Mouse (Mus musculus): ENCODE measurements around the gene H2afy. TPM values are rescaled to one million over a fixed set of nuclear protein-coding genes. Genes with fewer than 3 reads are reported as not detected.

The H2afy gene
- total RNA-seq, 2 experiments from 2014 or later: 121 to 122 TPM

- peak; percentile 45 to 50 for DNase-seq (ENCODE audit: low spot score in 2 of 2)
Measured at GRCm38 (mm10) chr13:56151404-56152226, 15.5 kb upstream of the H2afy start.

GRCm38 (mm10) chr13:56145523-56145922, 9.4 kb upstream of the H2afy start:
- DNase-seq (ENCODE audit: low spot score in 2 of 2): peak in 1 of 2 experiments; percentile 36

GRCm38 (mm10) chr13:56144021-56144420, 7.9 kb upstream of the H2afy start:
- no peak for DNase-seq (ENCODE audit: low spot score in 2 of 2)

- DNase-seq (ENCODE audit: low spot score in 2 of 2): no peak
Measured at GRCm38 (mm10) chr13:56143151-56143513, 7.0 kb upstream of the H2afy start.

GRCm38 (mm10) chr13:56142382-56143150, 6.4 kb upstream of the H2afy start:
- no peak for DNase-seq (ENCODE audit: low spot score in 2 of 2)

- no peak for DNase-seq (ENCODE audit: low spot score in 2 of 2)
Measured at GRCm38 (mm10) chr13:56139167-56139751, 3.1 kb upstream of the H2afy start.

GRCm38 (mm10) chr13:56135231-56136052, 719 bp downstream of the H2afy start:
- peak; percentile 95 for DNase-seq (ENCODE audit: low spot score in 2 of 2)

GRCm38 (mm10) chr13:56134631-56135181, 1.5 kb downstream of the H2afy start:
- peak; percentile 48 to 52 for DNase-seq (ENCODE audit: low spot score in 2 of 2)

GRCm38 (mm10) chr13:56134031-56134430, 2.1 kb downstream of the H2afy start:
- no peak for DNase-seq (ENCODE audit: low spot score in 2 of 2)

- DNase-seq (ENCODE audit: low spot score in 2 of 2): no peak
Measured at GRCm38 (mm10) chr13:56132941-56133340, 3.2 kb downstream of the H2afy start.

- no peak for DNase-seq (ENCODE audit: low spot score in 2 of 2)
Measured at GRCm38 (mm10) chr13:56132326-56132936, 3.7 kb downstream of the H2afy start.

GRCm38 (mm10) chr13:56130544-56130943, 5.6 kb downstream of the H2afy start:
- DNase-seq (ENCODE audit: low spot score in 2 of 2): no peak

- no peak for DNase-seq (ENCODE audit: low spot score in 2 of 2)
Measured at GRCm38 (mm10) chr13:56129578-56129977, 6.6 kb downstream of the H2afy start.

GRCm38 (mm10) chr13:56129014-56129413, 7.1 kb downstream of the H2afy start:
- no peak for DNase-seq (ENCODE audit: low spot score in 2 of 2)

- DNase-seq (ENCODE audit: low spot score in 2 of 2): no peak
Measured at GRCm38 (mm10) chr13:56125632-56126031, 10.5 kb downstream of the H2afy start.

- DNase-seq (ENCODE audit: low spot score in 2 of 2): no peak
Measured at GRCm38 (mm10) chr13:56123075-56123474, 13.1 kb downstream of the H2afy start.

- DNase-seq (ENCODE audit: low spot score in 2 of 2): no peak
Measured at GRCm38 (mm10) chr13:56117991-56118765, 18.0 kb downstream of the H2afy start.

GRCm38 (mm10) chr13:56115906-56116305, 20.3 kb downstream of the H2afy start:
- DNase-seq (ENCODE audit: low spot score in 2 of 2): no peak

- no peak for DNase-seq (ENCODE audit: low spot score in 2 of 2)
Measured at GRCm38 (mm10) chr13:56115386-56115785, 20.8 kb downstream of the H2afy start.

Measured in adrenal gland, adult 18-20 months (tissue).